ENCODE assay signal across 8 mouse cellular contexts in genomic region chr10:42680582-42681001, GRCm38 (mm10).
A peak's percentile ranks its signal among the peaks of the same experiment; 100 is the strongest.
DNase-seq lines count a peak whose midpoint lies in the region; ATAC-seq and TF ChIP-seq lines count a peak whose summit lies in the region.

No protein-coding gene starts in this region.

- no peaks in the 10 kb centered on the region for H3K27me3 ChIP-seq in forebrain, postnatal 0 days (ENCODE audit: insufficient read depth, low read length)
- H3K27me3 ChIP-seq in liver, embryonic 15.5 days: no peaks in the 10 kb centered on the region

- no peak overlapping the region for H3K9ac ChIP-seq in forebrain, postnatal 0 days
- H3K9ac ChIP-seq in liver, embryonic 15.5 days: no peak overlapping the region

- no peak for ATAC-seq in CD4-positive, CD25-positive, alpha-beta regulatory T cell, adult 4 months
- no peak for ATAC-seq in forebrain, postnatal 0 days
- peak; percentile 19; the same call in 1 of the 2 replicates for ATAC-seq in liver, embryonic 15.5 days (ENCODE audit: insufficient read depth)

- WGBS in forebrain, postnatal 0 days: 23% methylated on average over 6 of the region's 6 CpGs
- WGBS in liver, embryonic 15.5 days (ENCODE audit: insufficient replicate concordance): 9% methylated on average over 6 of the region's 6 CpGs

- peak; percentile 54 for DNase-seq in CD4-positive, CD25-positive, alpha-beta regulatory T cell, adult 2 months (ENCODE audit: low read depth, low spot score)
- peak; percentile 82 for DNase-seq in A20 (ENCODE audit: low read depth, low spot score)
- DNase-seq in forebrain, postnatal 0 days: no peak
- no peak for DNase-seq in gastrocnemius, postnatal 36 days
- no peak for DNase-seq in spleen, postnatal 4 days (ENCODE audit: low spot score in 2 of 2)
- DNase-seq in testis, postnatal 10 days (ENCODE audit: low spot score): no peak

- no peak for TF ChIP-seq CTCF in forebrain, postnatal 0 days (IDR thresholded peaks at IDR 0.05; ENCODE audit: low read depth)

- peaks cover 8% of the 10 kb centered on the region; the same call in 1 of the 2 replicates for H3K36me3 ChIP-seq in forebrain, postnatal 0 days (ENCODE audit: insufficient read depth)
- peaks cover 16% of the 10 kb centered on the region for H3K36me3 ChIP-seq in liver, embryonic 15.5 days (replicated peaks)

- peak overlapping the region; percentile 71; the same call in 1 of the 2 replicates for H3K4me2 ChIP-seq in forebrain, postnatal 0 days (ENCODE audit: low read depth)
- peak overlapping the region; percentile 86 for H3K4me2 ChIP-seq in liver, embryonic 15.5 days

- peaks cover 6% of the 10 kb centered on the region; the same call in 1 of the 2 replicates for H3K4me1 ChIP-seq in forebrain, postnatal 0 days (ENCODE audit: insufficient read depth)
- peaks cover 31% of the 10 kb centered on the region for H3K4me1 ChIP-seq in liver, embryonic 15.5 days (replicated peaks)

- no peak overlapping the region for H3K27ac ChIP-seq in forebrain, postnatal 0 days (ENCODE audit: low read depth, low read length)
- peak overlapping the region; percentile 29; the same call in 1 of the 2 replicates for H3K27ac ChIP-seq in liver, embryonic 15.5 days (replicated peaks)

- H3K9me3 ChIP-seq in forebrain, postnatal 0 days (ENCODE audit: low read length): no peaks in the 10 kb centered on the region
- H3K9me3 ChIP-seq in liver, embryonic 15.5 days (replicated peaks): no peaks in the 10 kb centered on the region

- intact Hi-C loops in gastrocnemius, postnatal 36 days (cut with DNase I): no loop called here

- H3K4me3 ChIP-seq in forebrain, postnatal 0 days (ENCODE audit: low read depth, low read length): no peak overlapping the region
- peak overlapping the region; percentile 87 for H3K4me3 ChIP-seq in liver, embryonic 15.5 days (replicated peaks)

Comparison
In these comparisons a context has a peak if more than half of its experiments do, and no peak if none do; other contexts are left out.
1. DNase-seq: peak in CD4-positive, CD25-positive, alpha-beta regulatory T cell, adult 2 months (single experiment) and A20 (single experiment); none in forebrain, postnatal 0 days (single experiment), gastrocnemius, postnatal 36 days (0 of 2), spleen, postnatal 4 days (0 of 2) and testis, postnatal 10 days (single experiment).